Mouse (Mus musculus): ENCODE data around the gene Ercc2. TPM values are rescaled to one million over a fixed set of nuclear protein-coding genes. Genes with fewer than 3 reads are reported as not detected.

Gene Ercc2
- total and polyA plus RNA-seq, 3 experiments: 34.4 to 44.5 TPM; not detected in 1

GRCm38 (mm10) chr7:19338060-19338459 is 43.8 kb upstream of the Ercc2 start:
- TF ChIP-seq ELF1 (IDR thresholded peaks at IDR 0.05; ENCODE audit: low read depth, low read length) (no peak), USF2 (IDR thresholded peaks at IDR 0.05; ENCODE audit: borderline replicate concordance in 1 of 2, insufficient read depth in 1 of 2, low read depth in 1 of 2, low read length in 2 of 2) (no peak), SIN3A (IDR thresholded peaks at IDR 0.05; ENCODE audit: low read length) (no peak)
- H3K9me3 ChIP-seq (replicated peaks; ENCODE audit: insufficient read depth, low read length): no peaks in the 10 kb centered on the region
- H3K27ac ChIP-seq (ENCODE audit: control insufficient read depth, low read depth, low read length): no peak overlapping the region
- no peaks in the 10 kb centered on the region for H3K79me2 ChIP-seq (ENCODE audit: control insufficient read depth, insufficient read depth, low read length, poor library complexity)
- H3K27me3 ChIP-seq (ENCODE audit: control insufficient read depth in 1 of 2, insufficient read depth in 2 of 2, low read length in 2 of 2): peaks cover 0 to 6% of the 10 kb centered on the region in 2 experiments; a peak in 2 of 4 replicates
- no peak overlapping the region for H3K9ac ChIP-seq (ENCODE audit: control insufficient read depth, low read depth, low read length, poor library complexity, severe bottlenecking)
- peaks cover 0 to 3% of the 10 kb centered on the region in 2 experiments; a peak in 2 of 4 replicates for H3K36me3 ChIP-seq (ENCODE audit: control insufficient read depth in 1 of 2, insufficient read depth in 2 of 2, low read length in 2 of 2)
- DNase-seq (ENCODE audit: low read depth, low spot score): no peak
- H3K4me1 ChIP-seq (ENCODE audit: control insufficient read depth in 1 of 2, insufficient read depth in 2 of 2, low read length in 2 of 2): peaks cover 6 to 7% of the 10 kb centered on the region in 2 experiments
- H3K4me3 ChIP-seq (ENCODE audit: control insufficient read depth in 1 of 2, insufficient read depth in 1 of 2, low read depth in 2 of 2, low read length in 2 of 2): no peak overlapping the region

- no peak overlapping the region for H3K27ac ChIP-seq (ENCODE audit: control insufficient read depth, low read depth, low read length)
- DNase-seq (ENCODE audit: low read depth, low spot score): no peak
- H3K4me3 ChIP-seq (ENCODE audit: control insufficient read depth in 1 of 2, insufficient read depth in 1 of 2, low read depth in 2 of 2, low read length in 2 of 2): no peak overlapping the region
- TF ChIP-seq UBTF (IDR thresholded peaks at IDR 0.05; ENCODE audit: borderline replicate concordance, insufficient read depth, low read depth, low read length) (no peak), BHLHE40 (IDR thresholded peaks at IDR 0.05; ENCODE audit: borderline replicate concordance, low read depth, low read length) (no peak)
- no peaks in the 10 kb centered on the region for H3K79me2 ChIP-seq (ENCODE audit: control insufficient read depth, insufficient read depth, low read length, poor library complexity)
- peaks cover 0 to 2% of the 10 kb centered on the region in 2 experiments; a peak in 2 of 4 replicates for H3K36me3 ChIP-seq (ENCODE audit: control insufficient read depth in 1 of 2, insufficient read depth in 2 of 2, low read length in 2 of 2)
- no peak overlapping the region for H3K9ac ChIP-seq (ENCODE audit: control insufficient read depth, low read depth, low read length, poor library complexity, severe bottlenecking)
- H3K27me3 ChIP-seq (ENCODE audit: control insufficient read depth in 1 of 2, insufficient read depth in 2 of 2, low read length in 2 of 2): peaks cover 0 to 6% of the 10 kb centered on the region in 2 experiments; a peak in 2 of 4 replicates
- peaks cover 3 to 10% of the 10 kb centered on the region in 2 experiments for H3K4me1 ChIP-seq (ENCODE audit: control insufficient read depth in 1 of 2, insufficient read depth in 2 of 2, low read length in 2 of 2)
- H3K9me3 ChIP-seq (replicated peaks; ENCODE audit: insufficient read depth, low read length): no peaks in the 10 kb centered on the region
Measured at GRCm38 (mm10) chr7:19338596-19338995, 43.2 kb upstream of the Ercc2 start.

- no peak overlapping the region for H3K27ac ChIP-seq (ENCODE audit: control insufficient read depth, low read depth, low read length)
- peaks cover 0 to 6% of the 10 kb centered on the region in 2 experiments; a peak in 2 of 4 replicates for H3K27me3 ChIP-seq (ENCODE audit: control insufficient read depth in 1 of 2, insufficient read depth in 2 of 2, low read length in 2 of 2)
- H3K9me3 ChIP-seq (replicated peaks; ENCODE audit: insufficient read depth, low read length): no peaks in the 10 kb centered on the region
- DNase-seq (ENCODE audit: low read depth, low spot score): no peak
- H3K79me2 ChIP-seq (ENCODE audit: control insufficient read depth, insufficient read depth, low read length, poor library complexity): no peaks in the 10 kb centered on the region
- TF ChIP-seq MAFK (IDR thresholded peaks at IDR 0.05; ENCODE audit: borderline replicate concordance, low read depth, low read length): no peak
- TF ChIP-seq ZKSCAN1 (IDR thresholded peaks at IDR 0.05; ENCODE audit: low read depth, low read length): no peak
- TF ChIP-seq ZC3H11A (IDR thresholded peaks at IDR 0.05; ENCODE audit: low read depth, low read length): no peak
- no peak for TF ChIP-seq BHLHE40 (IDR thresholded peaks at IDR 0.05; ENCODE audit: borderline replicate concordance, low read depth, low read length)
- TF ChIP-seq GATA1 (IDR thresholded peaks at IDR 0.05; ENCODE audit: low read depth, low read length): no peak
- no peak for TF ChIP-seq EP300 (IDR thresholded peaks at IDR 0.05; ENCODE audit: low read depth in 1 of 2, low read length in 2 of 2)
- no peak for TF ChIP-seq POLR2AphosphoS2 (IDR thresholded peaks at IDR 0.05; ENCODE audit: low read length)
- no peak for TF ChIP-seq ELF1 (IDR thresholded peaks at IDR 0.05; ENCODE audit: low read depth, low read length)
- no peak for TF ChIP-seq USF1 (IDR thresholded peaks at IDR 0.05; ENCODE audit: low read depth, low read length)
- TF ChIP-seq RAD21 (IDR thresholded peaks at IDR 0.05; ENCODE audit: low read depth, low read length): no peak
- TF ChIP-seq GABPA (IDR thresholded peaks at IDR 0.05; ENCODE audit: low read depth, low read length): no peak
- no peak for TF ChIP-seq MAX (IDR thresholded peaks at IDR 0.05; ENCODE audit: low read length)
- TF ChIP-seq CTCF (IDR thresholded peaks at IDR 0.05 in 2 of 3, conservative IDR thresholded peaks at IDR 0.05 in 1 of 3; ENCODE audit: control insufficient read depth in 1 of 3, insufficient read depth in 1 of 3, low read depth in 2 of 3, low read length in 3 of 3, poor library complexity in 1 of 3, severe bottlenecking in 1 of 3): no peak
- no peak for TF ChIP-seq UBTF (IDR thresholded peaks at IDR 0.05; ENCODE audit: borderline replicate concordance, insufficient read depth, low read depth, low read length)
- no peak for TF ChIP-seq HCFC1 (IDR thresholded peaks at IDR 0.05; ENCODE audit: low read depth, low read length)
- no peak for TF ChIP-seq TAL1 (IDR thresholded peaks at IDR 0.05; ENCODE audit: low read length)
- no peak for TF ChIP-seq POLR2A (IDR thresholded peaks at IDR 0.05; ENCODE audit: control insufficient read depth in 1 of 2, insufficient read depth in 1 of 2, low read depth in 1 of 2, low read length in 2 of 2, poor library complexity in 1 of 2)
- H3K4me1 ChIP-seq (ENCODE audit: control insufficient read depth in 1 of 2, insufficient read depth in 2 of 2, low read length in 2 of 2): peaks cover 2 to 18% of the 10 kb centered on the region in 2 experiments; a peak in 3 of 4 replicates
- H3K4me3 ChIP-seq (ENCODE audit: control insufficient read depth in 1 of 2, insufficient read depth in 1 of 2, low read depth in 2 of 2, low read length in 2 of 2): no peak overlapping the region
- peaks cover 0 to 5% of the 10 kb centered on the region in 2 experiments; a peak in 2 of 4 replicates for H3K36me3 ChIP-seq (ENCODE audit: control insufficient read depth in 1 of 2, insufficient read depth in 2 of 2, low read length in 2 of 2)
- no peak overlapping the region for H3K9ac ChIP-seq (ENCODE audit: control insufficient read depth, low read depth, low read length, poor library complexity, severe bottlenecking)
Measured at GRCm38 (mm10) chr7:19341250-19341649, 40.6 kb upstream of the Ercc2 start.

All from MEL (cell line).